Mouse (Mus musculus): ENCODE measurements around the gene Klhl29. TPM values are rescaled to one million over a fixed set of nuclear protein-coding genes. Genes with fewer than 3 reads are reported as not detected.

The Klhl29 gene
- total and polyA plus RNA-seq, 3 experiments, result not detected

GRCm38 (mm10) chr12:5070131-5070530, 305.4 kb downstream of the Klhl29 start:
- H3K27ac ChIP-seq (ENCODE audit: control insufficient read depth, low read depth, low read length), result no peak overlapping the region
- H3K9ac ChIP-seq (ENCODE audit: control insufficient read depth, low read depth, low read length, poor library complexity, severe bottlenecking), result no peak overlapping the region
- no peak overlapping the region for H3K4me3 ChIP-seq (ENCODE audit: control insufficient read depth in 1 of 2, insufficient read depth in 1 of 2, low read depth in 2 of 2, low read length in 2 of 2)
- no peaks in the 10 kb centered on the region for H3K9me3 ChIP-seq (replicated peaks; ENCODE audit: insufficient read depth, low read length)
- no peaks in the 10 kb centered on the region for H3K27me3 ChIP-seq (ENCODE audit: control insufficient read depth in 1 of 2, insufficient read depth in 2 of 2, low read length in 2 of 2)
- no peak for DNase-seq (ENCODE audit: low read depth, low spot score)
- H3K4me1 ChIP-seq (ENCODE audit: control insufficient read depth in 1 of 2, insufficient read depth in 2 of 2, low read length in 2 of 2), result no peaks in the 10 kb centered on the region
- H3K36me3 ChIP-seq (ENCODE audit: control insufficient read depth in 1 of 2, insufficient read depth in 2 of 2, low read length in 2 of 2), result no peaks in the 10 kb centered on the region
- TF ChIP-seq MEF2A (IDR thresholded peaks at IDR 0.05; ENCODE audit: extremely low read depth, insufficient replicate concordance, low read depth, low read length, poor library complexity, severe bottlenecking), result no peak
- no peak for TF ChIP-seq KAT2A (conservative IDR thresholded peaks at IDR 0.05; ENCODE audit: low read depth, low read length)
- no peak for TF ChIP-seq POLR2A (IDR thresholded peaks at IDR 0.05; ENCODE audit: control insufficient read depth in 1 of 2, insufficient read depth in 1 of 2, low read depth in 1 of 2, low read length in 2 of 2, poor library complexity in 1 of 2)
- no peak for TF ChIP-seq NELFE (IDR thresholded peaks at IDR 0.05; ENCODE audit: low read depth, low read length)
- no peak for TF ChIP-seq CTCF (IDR thresholded peaks at IDR 0.05 in 2 of 3, conservative IDR thresholded peaks at IDR 0.05 in 1 of 3; ENCODE audit: control insufficient read depth in 1 of 3, insufficient read depth in 1 of 3, low read depth in 2 of 3, low read length in 3 of 3, poor library complexity in 1 of 3, severe bottlenecking in 1 of 3)
- TF ChIP-seq TBP (IDR thresholded peaks at IDR 0.05; ENCODE audit: low read depth, low read length), result no peak
- no peak for TF ChIP-seq USF1 (IDR thresholded peaks at IDR 0.05; ENCODE audit: low read depth, low read length)
- no peak for TF ChIP-seq ZC3H11A (IDR thresholded peaks at IDR 0.05; ENCODE audit: low read depth, low read length)
- TF ChIP-seq SIN3A (IDR thresholded peaks at IDR 0.05; ENCODE audit: low read length), result no peak
- TF ChIP-seq ZKSCAN1 (IDR thresholded peaks at IDR 0.05; ENCODE audit: low read depth, low read length), result no peak
- no peak for TF ChIP-seq HCFC1 (IDR thresholded peaks at IDR 0.05; ENCODE audit: low read depth, low read length)
- TF ChIP-seq SMC3 (IDR thresholded peaks at IDR 0.05; ENCODE audit: low read depth, low read length), result no peak
- no peak for TF ChIP-seq ETS1 (IDR thresholded peaks at IDR 0.05; ENCODE audit: low read depth, low read length)
- no peak for TF ChIP-seq ELF1 (IDR thresholded peaks at IDR 0.05; ENCODE audit: low read depth, low read length)
- no peak for TF ChIP-seq MAFK (IDR thresholded peaks at IDR 0.05; ENCODE audit: borderline replicate concordance, low read depth, low read length)
- H3K79me2 ChIP-seq (ENCODE audit: control insufficient read depth, insufficient read depth, low read length, poor library complexity), result no peaks in the 10 kb centered on the region

GRCm38 (mm10) chr12:5067590-5067989, 307.9 kb downstream of the Klhl29 start:
- H3K4me1 ChIP-seq (ENCODE audit: control insufficient read depth in 1 of 2, insufficient read depth in 2 of 2, low read length in 2 of 2), result no peaks in the 10 kb centered on the region
- TF ChIP-seq TAL1 (IDR thresholded peaks at IDR 0.05; ENCODE audit: low read length), result no peak
- TF ChIP-seq CHD2 (IDR thresholded peaks at IDR 0.05; ENCODE audit: low read length), result no peak
- TF ChIP-seq ZNF384 (IDR thresholded peaks at IDR 0.05; ENCODE audit: low read depth, low read length), result no peak
- no peak for TF ChIP-seq USF2 (IDR thresholded peaks at IDR 0.05; ENCODE audit: borderline replicate concordance in 1 of 2, insufficient read depth in 1 of 2, low read depth in 1 of 2, low read length in 2 of 2)
- no peak for TF ChIP-seq KAT2A (conservative IDR thresholded peaks at IDR 0.05; ENCODE audit: low read depth, low read length)
- no peak for TF ChIP-seq MYB (IDR thresholded peaks at IDR 0.05; ENCODE audit: low read depth, low read length)
- TF ChIP-seq EP300 (IDR thresholded peaks at IDR 0.05; ENCODE audit: low read depth in 1 of 2, low read length in 2 of 2), result no peak
- TF ChIP-seq SMC3 (IDR thresholded peaks at IDR 0.05; ENCODE audit: low read depth, low read length), result no peak
- no peak for TF ChIP-seq ZKSCAN1 (IDR thresholded peaks at IDR 0.05; ENCODE audit: low read depth, low read length)
- no peak for TF ChIP-seq MEF2A (IDR thresholded peaks at IDR 0.05; ENCODE audit: extremely low read depth, insufficient replicate concordance, low read depth, low read length, poor library complexity, severe bottlenecking)
- TF ChIP-seq JUND (IDR thresholded peaks at IDR 0.05; ENCODE audit: low read depth, low read length), result no peak
- no peak for TF ChIP-seq ZC3H11A (IDR thresholded peaks at IDR 0.05; ENCODE audit: low read depth, low read length)
- no peak for TF ChIP-seq CHD1 (IDR thresholded peaks at IDR 0.05; ENCODE audit: low read depth, low read length)
- no peaks in the 10 kb centered on the region for H3K27me3 ChIP-seq (ENCODE audit: control insufficient read depth in 1 of 2, insufficient read depth in 2 of 2, low read length in 2 of 2)
- H3K9me3 ChIP-seq (replicated peaks; ENCODE audit: insufficient read depth, low read length), result no peaks in the 10 kb centered on the region
- H3K27ac ChIP-seq (ENCODE audit: control insufficient read depth, low read depth, low read length), result no peak overlapping the region
- DNase-seq (ENCODE audit: low read depth, low spot score), result no peak
- H3K9ac ChIP-seq (ENCODE audit: control insufficient read depth, low read depth, low read length, poor library complexity, severe bottlenecking), result no peak overlapping the region
- H3K4me3 ChIP-seq (ENCODE audit: control insufficient read depth in 1 of 2, insufficient read depth in 1 of 2, low read depth in 2 of 2, low read length in 2 of 2), result no peak overlapping the region
- H3K79me2 ChIP-seq (ENCODE audit: control insufficient read depth, insufficient read depth, low read length, poor library complexity), result no peaks in the 10 kb centered on the region
- no peaks in the 10 kb centered on the region for H3K36me3 ChIP-seq (ENCODE audit: control insufficient read depth in 1 of 2, insufficient read depth in 2 of 2, low read length in 2 of 2)
